Mouse (Mus musculus): Measurements from ENCODE around the gene Map3k14. TPM values are rescaled to one million over a fixed set of nuclear protein-coding genes. Genes with fewer than 3 reads are reported as not detected.

Map3k14 gene
- total RNA-seq, 2 experiments from 2014 or later: 2.7 to 3.4 TPM

DNA sequence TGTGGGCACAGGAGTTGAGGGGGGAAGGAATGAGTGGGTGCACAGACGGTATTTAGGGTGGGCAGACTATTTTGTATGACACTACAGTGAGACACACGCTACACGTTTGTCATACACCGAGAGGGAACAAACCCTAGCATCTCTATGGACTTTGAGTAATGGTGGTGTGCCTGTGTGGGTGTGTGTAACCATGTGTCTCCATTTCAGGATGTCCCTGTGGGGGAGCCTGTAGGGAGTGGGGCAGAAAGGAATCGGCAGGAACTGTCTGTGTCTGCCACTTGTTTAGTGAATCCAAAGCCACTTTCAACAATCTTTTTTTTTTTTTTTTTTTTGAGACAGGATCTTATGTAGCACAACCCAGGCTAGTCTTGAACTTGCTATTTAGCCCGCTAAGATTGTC, 61.1 kb downstream of the Map3k14 start:
- DNase-seq: no peak

DNA sequence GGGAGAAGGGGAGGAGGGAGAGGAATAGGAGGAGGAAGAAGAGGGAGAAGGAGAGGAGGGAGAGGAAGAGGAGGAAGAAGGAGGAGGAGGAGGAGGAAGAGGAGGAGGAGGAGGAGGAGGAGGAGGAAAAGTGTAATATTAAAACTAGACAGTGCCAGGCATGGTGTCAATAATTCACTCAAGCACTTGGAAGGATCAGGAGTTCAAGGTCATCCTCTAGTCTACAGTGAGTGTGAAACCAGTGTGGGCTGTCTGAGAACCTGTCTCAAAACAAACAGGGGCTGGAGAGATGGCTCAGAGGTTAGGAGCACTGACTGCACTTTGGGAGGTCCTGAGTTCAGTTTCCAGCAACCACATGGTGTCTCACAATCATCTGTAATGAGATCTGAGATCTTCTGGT, 64.9 kb downstream of the Map3k14 start:
- DNase-seq: no peak

DNA sequence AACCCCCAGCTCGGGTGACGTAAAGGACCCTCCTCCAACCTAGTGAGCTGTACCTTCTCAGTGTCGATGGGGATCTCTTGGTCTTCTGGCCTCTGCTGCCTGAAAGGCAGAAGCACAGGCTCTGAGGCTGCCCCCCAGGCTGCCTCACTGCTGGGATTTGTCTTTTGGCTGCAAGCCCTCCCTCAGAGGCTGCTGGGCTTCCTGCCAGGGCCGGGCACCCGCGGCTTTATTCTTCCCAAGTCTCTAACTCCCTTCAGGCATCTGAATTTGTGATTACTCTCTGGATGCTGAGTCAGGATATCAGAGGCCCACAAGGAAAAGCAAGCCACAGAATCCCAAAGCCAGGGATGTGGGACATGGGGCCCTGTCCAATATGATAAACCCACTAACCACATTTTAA, 65.6 kb downstream of the Map3k14 start:
- peak; percentile 83 for DNase-seq

DNA sequence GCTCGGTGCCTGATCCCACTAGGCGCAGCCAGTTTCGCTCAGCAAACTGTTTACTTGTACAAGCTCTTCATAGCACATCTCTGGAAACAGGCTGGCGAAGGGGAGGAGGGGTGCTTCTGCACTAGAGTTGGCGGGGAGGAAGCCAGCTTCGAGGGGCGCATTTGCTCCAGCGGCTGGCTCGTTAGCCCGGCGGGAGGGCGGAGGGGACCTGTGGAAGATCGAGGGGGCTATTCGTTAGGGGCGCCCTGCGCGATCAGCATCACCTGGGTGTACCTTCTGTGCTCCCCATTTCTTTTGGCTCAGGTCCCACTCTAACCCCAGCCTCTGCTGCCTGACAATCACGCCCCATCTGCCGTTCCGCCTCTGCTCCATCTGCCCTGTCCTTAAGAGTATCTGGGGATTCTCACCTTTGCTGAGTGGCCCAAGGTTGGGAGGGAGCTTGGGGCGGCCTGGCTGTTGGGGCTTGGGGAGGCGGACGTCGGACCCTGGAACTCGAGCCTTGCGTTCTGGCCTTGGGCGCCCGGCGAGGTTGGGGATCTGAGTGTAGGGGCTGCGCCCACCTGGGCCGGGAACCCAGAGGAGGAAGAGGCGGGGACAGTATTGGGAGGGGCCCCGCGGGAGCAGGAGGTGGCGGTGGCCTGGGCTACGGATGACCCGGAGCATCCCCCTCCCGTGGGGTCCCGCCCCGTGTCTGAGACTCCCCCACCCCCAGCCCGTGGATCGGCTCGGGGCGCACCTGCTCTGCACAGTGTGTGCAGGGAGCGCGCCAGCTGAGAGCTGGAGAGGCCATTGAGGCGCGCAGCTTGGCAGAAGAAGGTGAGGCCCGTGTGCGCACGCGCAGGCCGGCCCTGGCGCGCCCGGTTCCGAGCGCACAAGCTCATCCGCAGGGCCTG, 68.1 kb downstream of the Map3k14 start:
- DNase-seq: peak; percentile 45

DNA sequence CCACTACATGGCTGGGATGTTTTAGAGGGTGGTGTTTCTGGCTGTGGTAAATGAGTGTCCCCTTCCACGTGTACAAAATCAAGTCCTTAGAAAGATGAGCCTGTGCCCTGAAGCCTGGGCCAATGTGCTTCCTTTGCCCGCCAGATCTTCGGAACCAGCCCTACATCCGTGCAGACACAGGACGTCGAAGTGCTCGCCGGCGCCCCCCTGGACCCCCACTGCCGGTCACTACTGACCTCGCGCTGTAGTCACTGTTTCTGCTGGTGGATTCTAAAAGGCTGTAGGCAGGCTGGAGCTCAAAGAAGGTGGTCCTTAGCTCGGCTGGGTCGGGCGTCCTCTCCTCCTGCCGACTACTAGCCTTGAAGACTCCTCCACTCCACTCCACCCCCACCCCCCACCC, 68.9 kb downstream of the Map3k14 start:
- no peak for DNase-seq

DNA sequence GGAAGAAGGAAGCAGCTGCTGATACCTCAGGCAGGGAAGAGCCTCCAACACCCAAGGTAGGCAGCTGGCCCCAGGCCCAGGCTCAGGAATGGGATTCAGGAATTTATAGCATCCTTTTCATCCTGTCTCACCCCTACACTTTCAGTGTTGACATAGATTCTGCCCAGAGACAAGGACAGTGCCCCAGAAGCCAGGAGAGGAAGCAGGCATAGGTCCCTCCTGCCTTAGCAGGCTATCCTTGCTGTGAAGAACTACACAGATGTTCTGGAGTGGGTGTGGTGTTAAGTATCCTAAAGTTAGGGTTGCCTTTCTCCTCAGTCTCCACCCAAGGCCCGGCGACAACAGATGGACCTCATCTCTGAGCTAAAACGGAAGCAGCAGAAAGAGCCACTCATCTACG, 69.9 kb downstream of the Map3k14 start:
- DNase-seq: no peak

DNA sequence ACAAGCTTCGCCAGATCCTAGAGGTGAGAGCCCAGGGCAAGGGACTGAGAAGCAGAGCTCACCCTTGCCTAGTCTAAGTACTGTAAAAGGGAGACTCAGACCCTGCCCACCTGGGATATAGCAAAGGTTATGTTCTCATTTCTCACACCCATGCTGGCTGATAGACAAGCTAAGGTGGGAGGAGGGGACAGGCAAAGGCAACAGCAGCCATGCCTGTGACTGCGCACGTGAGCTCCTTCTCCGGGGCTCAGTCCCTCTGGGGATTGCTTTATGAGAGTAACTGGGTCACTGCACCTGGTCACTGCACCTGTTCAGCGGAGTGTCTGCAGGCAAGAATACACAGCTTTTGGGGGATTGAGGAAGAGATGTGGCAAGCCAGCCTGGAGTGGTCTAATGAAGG, 71.6 kb downstream of the Map3k14 start:
- DNase-seq: no peak

DNA sequence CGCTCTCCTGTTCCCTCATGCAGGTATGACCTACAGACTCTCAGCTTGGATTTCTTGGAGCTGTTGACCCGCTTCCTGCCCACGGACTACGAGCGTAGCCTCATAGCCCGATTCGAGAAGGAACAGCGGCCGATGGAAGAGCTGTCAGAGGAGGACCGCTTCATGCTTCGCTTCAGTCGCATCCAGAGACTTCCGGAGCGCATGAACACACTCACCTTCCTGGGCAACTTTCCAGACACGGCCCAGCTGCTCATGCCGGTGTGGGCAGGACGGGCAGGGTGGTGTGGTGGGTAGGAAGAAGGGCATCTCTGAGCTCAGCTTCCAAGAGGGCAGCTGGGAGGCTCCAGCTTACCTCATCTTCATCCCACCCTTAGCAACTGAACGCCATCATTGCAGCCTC, 72.0 kb downstream of the Map3k14 start:
- no peak for DNase-seq

DNA sequence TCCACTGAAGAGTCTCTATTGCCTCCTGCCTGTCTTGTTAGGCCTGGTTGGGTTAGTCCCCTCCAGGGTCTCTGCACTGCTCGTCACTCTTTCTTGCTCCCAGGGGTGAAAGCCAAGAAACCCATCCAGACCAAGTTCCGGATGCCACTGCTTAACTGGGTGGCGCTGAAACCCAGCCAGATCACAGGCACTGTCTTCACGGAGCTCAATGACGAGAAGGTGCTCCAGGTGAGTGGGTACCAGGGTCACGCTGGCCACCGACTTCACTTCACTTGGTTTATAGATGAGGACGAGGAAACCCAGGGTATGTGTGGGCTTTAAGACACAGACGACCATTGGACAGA, 73.5 kb downstream of the Map3k14 start:
- no peak for DNase-seq

DNA sequence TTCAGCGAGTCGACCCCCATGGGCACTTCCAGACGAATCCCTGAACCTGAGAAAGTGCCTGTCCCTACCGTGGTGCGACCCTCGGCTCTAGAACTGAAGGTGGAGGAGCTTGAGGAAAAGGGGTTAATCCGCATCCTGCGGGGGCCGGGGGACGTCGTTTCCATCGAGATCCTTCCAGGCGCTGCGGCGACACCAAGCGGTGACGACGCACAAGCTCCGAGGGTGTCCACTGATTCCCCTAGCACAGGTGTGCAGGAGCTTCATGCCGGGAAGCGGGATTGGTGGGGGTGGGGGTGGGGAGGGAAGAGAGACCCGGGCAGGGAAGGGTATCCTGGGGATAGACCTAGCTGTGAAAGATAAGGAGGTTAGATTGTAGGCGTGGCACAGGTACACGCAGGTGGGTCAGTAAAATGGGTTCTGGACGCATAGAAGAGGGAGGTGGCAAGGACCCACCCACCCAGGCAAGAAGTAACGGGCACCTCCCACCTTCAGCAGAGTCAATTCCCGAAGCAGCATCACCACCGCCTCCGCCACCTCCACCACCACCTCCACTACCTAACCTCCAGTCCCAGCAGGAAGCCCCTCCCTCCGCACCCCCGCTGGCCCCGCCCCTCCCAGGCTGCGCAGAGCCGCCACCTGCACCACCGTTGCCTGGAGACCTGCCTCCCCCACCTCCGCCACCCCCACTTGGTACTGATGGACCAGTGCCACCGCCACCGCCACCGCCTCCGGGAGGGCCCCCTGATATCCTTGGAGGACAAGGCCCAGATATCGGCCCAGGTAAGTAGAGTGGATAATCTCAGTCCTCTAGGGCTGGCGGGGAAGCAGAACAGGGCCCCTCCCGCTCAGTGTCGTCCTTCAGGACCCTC, 74.1 kb downstream of the Map3k14 start:
- peak; percentile 50 for DNase-seq

DNA sequence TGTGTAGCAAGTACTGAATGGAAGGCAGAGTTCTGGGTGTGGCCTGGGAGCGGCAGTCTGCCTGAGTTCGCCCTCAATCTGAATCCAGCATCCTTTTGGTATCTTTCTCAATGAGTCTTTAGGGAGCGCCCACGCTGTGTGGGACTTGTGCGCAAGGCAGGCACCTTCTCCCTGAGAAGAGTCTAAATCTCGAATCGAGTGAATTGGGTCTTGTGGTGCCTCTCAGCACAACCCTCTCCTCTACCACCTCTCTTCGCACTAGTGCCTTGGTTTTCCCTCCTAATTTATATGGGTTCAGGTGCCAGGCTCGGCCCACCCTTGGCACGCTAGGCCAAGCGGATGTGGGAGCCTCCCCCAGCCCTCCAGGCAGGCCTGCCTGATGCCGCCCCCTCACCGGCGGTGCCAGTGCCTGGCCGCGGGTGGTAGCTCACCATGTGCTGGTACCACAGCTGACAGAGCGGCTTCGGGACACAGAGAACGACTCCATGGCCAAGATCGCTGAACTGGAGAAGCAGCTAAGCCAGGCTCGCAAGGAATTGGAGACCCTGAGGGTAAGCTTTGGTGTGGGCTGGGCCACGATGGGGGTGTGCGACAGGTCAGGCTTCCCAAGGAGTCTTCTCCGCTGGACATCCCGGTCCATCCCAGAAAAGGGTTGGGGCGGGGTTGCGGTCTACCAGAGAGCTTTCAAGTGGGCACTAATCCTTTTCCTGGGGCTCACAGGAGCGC, 74.9 kb downstream of the Map3k14 start:
- no peak for DNase-seq

DNA sequence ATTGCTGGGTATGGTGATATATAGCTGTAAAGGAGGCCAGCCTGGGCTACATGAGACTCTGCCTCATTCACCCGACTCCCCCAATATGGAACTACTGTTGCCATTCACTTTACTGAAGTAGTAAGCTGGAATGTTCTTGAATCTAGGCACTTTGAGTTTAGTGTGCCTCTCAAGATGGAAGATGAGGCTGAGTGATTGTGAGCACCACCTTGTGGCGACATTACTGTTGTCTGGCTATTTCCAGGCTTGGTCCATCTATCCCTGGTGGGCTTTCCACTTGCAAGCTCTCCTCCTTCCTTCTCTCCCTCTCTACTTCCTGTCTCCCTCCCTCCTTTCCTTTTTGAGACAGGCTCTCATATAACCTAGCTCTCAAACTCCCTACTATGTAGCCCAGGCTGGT, 82.4 kb downstream of the Map3k14 start:
- peak; percentile 70 for DNase-seq

DNA sequence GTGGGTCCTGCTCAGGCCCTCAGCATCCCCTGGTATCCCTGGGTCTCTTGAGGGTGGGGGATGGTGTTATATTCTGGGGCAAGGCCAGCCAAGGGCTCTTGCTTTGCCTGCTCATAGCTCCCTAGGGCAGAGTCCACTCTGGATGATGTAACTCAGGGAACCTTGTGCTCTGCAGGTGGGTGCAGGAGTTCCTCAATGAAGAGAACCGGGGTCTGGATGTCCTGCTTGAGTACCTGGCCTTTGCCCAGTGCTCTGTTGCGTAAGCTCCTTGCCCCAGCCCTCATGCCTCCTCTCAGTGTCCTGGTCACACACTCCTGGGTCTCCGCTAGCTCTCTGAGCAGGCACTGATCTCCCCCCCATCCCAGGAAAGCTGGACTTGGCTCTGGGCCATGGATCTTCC, 85.4 kb downstream of the Map3k14 start:
- no peak for DNase-seq

DNA sequence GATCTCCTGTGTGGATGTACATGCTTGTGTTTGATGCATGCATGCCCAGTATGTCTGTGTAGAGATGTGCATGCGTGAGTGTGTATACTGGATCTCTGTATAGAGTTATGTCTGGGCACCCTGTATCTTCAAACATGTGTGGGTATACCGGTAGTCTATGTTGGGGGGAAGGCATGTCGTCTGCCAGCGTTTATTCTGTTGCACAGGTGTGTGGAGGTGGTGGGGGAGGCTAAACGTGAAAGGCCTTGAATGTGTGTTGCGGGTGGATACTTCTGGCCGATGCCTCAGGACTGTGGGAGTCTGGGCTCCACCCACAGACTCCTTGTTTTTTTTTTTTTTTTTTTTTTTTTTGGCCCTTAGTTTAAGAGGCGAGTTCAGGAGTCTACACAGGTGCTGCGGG, 85.9 kb downstream of the Map3k14 start:
- no peak for DNase-seq

DNA sequence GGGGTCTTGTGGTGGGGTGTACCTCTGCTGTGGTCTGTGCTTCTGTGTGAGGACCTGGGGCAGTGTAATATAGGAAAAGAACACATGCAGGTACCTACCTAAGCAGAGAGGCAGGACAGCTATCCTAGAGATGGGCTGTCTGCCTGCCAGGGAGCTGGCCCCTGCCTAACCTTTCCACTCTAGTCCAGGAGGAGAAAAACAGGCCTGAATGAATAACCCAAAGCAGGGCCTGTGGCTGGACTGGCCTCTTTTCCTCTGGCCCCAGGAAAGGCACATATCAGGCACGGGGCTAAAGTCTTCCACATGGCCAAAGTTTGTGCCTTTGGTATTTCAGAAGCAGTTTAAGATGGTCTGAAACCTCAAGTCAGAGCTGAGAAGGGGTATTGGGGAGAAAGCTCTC, 86.8 kb downstream of the Map3k14 start:
- DNase-seq: no peak

DNA sequence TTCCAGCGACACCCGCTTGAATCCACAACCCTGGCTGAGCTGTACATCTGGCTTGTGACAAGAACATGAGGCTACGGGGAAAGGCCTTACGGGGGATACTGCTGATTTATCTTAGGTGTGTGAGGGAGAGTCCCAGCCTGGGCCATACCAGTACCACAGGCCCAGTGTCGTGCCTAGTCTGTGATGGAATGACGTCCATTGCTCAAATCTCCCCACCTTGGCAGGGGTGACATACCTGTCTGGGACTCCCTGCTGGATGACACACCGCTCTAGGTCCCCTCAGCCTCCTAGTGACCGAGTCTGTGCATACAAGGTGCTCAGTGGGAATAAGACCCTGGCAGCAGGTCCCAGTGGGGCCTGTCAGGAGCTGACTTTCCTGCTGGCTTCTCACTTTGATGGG, 88.5 kb downstream of the Map3k14 start:
- DNase-seq: no peak

DNA sequence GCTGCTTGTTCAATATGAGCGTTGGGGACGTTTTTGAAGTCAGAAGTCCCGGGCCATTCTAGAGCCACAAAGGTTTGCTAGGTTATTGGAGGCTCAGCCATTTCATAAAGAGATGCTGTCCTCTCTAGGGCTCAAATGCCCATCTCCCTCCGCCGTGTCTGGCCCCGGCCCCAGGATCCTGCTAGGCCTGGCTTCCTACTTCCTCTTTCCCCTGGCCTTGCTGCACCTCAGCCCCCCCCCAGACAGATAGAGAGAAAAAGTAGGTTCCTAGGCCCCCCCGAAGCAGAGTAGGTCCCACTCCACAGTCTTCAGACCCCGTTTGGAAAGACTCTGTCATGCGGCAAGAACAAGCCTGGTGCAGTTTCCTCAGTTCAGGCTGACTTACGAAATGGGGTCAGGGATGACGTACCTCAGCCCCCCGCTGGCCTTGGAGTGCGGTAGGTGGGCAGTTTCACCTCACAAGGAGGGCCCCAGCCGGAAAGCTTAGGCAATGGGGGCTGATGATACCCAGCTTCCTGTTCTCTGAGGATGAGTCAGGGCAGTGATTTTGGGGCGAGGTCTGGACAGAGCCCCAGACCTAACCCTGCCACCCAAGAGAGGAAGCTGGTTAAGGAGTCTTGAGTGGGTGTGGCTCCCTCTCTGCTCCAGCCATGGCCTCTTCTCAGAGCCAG, 89.3 kb downstream of the Map3k14 start:
- no peak for DNase-seq

DNA sequence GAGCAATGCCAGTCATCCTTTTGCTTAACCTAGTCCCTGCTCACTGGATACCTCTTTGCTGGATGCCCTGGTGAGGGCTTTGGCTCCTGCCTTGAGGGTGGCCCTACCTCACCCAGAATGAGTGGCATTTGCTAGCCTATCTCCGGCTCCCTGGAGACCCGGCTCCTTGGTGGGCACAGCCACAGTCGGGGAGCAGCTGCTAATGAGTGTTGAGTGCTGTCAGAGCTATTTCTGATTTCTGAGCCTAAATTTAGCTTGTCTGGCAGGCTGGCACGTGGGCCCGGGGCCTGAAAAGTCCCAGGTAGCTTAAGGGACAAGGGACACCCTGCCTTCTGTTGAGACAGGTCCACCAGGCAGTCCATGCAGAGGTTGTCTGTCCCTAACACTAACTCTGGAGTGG, 90.1 kb downstream of the Map3k14 start:
- peak; percentile 59 for DNase-seq

DNA sequence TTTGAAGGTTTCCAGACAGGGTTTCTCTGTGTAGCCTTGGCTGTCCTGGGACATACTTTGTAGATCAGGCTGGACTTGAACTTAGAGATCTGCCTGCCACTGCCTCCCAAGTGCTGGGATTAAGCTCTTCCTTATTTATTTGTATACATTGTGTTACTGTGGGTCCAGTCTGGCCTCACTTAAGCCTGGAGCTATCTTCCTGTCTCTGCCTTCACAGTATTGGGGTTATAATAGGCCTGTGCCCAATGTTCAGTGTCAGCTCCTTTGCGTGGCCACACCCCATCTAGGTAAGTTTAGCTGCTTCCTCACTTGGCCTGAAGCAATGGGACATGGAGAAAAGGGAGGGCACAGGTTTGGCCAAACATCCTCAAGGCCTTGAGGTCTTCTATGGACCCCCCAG, 90.8 kb downstream of the Map3k14 start:
- DNase-seq: no peak

DNA sequence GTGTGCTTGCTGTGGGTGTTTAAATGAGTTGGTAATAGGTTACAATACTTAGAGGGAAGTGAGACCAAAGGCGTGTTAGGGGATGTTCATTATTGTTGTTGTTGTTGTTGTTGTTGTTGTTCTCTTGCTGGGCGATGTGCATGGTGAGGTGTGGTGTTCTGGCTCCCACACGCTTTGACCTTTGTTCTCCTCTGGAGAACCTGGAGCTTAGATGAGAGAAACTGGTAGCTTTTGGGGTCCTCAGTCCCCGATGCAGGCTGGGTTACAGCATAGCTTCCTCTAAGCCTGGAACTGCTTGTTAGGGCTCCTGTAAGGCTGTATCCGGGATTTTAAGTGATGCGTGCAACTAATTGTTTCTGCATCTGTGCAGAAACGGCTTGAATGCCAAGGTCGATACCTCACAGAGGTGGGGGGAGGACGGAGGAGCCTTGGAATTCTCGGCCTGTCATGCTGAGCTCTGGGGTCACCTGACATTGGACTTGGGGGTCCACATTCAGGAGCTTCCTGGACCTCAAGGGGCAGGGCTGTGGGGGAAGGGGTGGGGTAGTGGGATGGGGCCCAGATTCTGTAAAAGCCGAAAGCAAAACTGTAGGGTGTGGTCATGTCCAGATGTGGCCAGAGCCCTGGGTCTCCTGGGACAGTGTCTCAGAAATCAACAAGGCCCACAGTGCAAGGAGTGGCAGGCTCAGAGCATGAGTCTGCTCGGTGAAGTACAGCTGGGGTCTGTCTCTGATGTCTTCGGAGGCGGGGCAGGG, 91.4 kb downstream of the Map3k14 start:
- peak; percentile 45 for DNase-seq

DNA sequence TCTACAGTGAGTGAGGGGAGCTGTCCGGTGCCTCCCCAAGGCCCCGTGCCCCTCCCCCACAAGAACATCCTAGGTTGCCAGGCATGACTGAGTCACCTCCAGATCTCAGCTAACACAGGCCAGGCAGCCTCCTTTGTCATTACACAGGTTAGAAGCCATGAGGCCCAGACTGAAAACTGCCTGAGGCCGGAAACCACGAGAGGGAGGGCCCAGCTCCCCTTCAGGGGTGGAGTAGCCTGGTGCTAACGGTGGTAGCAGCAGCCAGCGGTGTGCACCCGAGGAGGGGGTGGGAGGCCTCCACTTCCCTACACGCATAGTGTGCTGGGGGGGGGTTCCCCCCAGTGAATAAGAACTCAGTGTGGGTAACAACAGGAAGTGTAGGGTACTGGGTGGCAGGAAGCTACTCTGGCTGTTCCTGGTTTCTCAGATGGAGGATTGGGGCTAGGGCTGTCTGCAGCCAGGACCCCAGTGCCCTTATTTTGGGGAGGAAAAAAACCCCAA, 92.3 kb downstream of the Map3k14 start:
- peak; percentile 32 for DNase-seq

DNA sequence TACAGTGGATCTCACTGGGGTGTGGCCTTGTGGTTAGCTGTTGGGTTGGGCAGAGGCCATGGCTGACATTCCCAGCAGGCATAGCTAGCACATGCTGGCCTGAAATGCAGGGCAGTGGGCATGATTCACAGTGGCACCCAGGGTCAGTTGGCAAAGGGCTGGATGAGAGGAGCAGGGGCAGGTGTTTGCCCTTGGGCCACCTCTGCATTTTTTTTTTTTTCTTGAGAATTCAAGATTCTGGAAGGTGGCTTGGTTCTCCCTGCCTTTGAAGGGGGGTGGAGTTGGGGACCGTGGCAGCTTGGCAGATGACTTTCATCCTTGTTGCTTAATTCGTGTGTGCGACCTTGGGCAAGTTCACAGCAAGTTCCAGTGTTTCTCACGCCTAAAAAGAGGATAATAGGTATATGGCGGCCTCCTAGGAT, 92.8 kb downstream of the Map3k14 start:
- no peak for DNase-seq

Measured in heart, postnatal 4 days (tissue).